In the genomic region with DNA sequence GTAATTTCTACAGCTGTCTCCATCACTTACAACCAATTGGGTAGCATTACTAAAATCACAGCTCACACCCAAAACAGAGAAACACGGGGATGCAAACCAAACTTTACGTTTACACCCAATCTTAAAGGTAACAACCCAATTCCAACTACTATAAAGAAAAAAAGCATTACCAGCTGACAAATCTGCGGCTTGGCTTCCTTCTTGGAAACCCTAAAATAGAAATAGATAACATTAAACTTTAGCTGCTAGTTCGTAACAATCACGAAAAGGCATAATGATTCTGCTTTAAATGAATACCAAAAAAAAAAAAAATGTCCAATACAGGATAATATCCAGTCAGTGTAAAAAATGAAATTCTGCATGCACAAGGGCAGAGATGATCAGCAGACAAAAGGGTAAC, we compare ENCODE assay signal across 9 mouse cellular contexts. TPM values are rescaled to one million over a fixed set of nuclear protein-coding genes. Genes with fewer than 3 reads are reported as not detected.
DNase-seq lines count a peak whose midpoint lies in the region; ATAC-seq and TF ChIP-seq lines count a peak whose summit lies in the region.
"Had no signal": no experiment of that assay in that cellular context is flagged by ENCODE, and none has a peak within 500 bp of the region (broad histone marks: within the 10 kb centered on the region; RNA-seq: fewer than 3 reads in every experiment).

No protein-coding gene starts in this region.

- no peak for DNase-seq in testis, postnatal 10 days (ENCODE audit: low spot score)
- DNase-seq in liver, embryonic 11.5 days (ENCODE audit: low spot score): no peak
- DNase-seq in stomach, postnatal 0 days (ENCODE audit: low spot score): no peak
- no peak for DNase-seq in left cerebral cortex, postnatal 14 days (ENCODE audit: low spot score in 2 of 2)
- no peak for DNase-seq in adrenal gland, adult 8-10 months
- DNase-seq: lung, postnatal 10 days had no signal

- H3K36me3 ChIP-seq in erythroblast, embryonic 14.5 days (ENCODE audit: control insufficient read depth): peaks cover 29% of the 10 kb centered on the region
- H3K36me3 ChIP-seq in testis, adult 2 months (ENCODE audit: control insufficient read depth, insufficient read depth, low read length): peaks cover 5% of the 10 kb centered on the region
- H3K36me3 ChIP-seq in liver, embryonic 11.5 days (ENCODE audit: control insufficient read depth, insufficient read depth, low read length): peaks cover 11% of the 10 kb centered on the region; the same call in 1 of the 2 replicates
- peaks cover 5% of the 10 kb centered on the region; the same call in 1 of the 2 replicates for H3K36me3 ChIP-seq in stomach, postnatal 0 days (ENCODE audit: control insufficient read depth, insufficient read depth, low read length)

- 17% methylated on average over 5 of the region's 5 CpGs for WGBS in liver, embryonic 11.5 days
- whole genome bisulfite sequencing in stomach, postnatal 0 days: 16% methylated on average over 5 of the region's 5 CpGs

- peak overlapping the region; percentile 85 for H3K9ac ChIP-seq in liver, embryonic 11.5 days (ENCODE audit: low read depth, low read length)
- H3K9ac ChIP-seq in stomach, postnatal 0 days (ENCODE audit: low read length): peak overlapping the region; percentile 85

- no peaks in the 10 kb centered on the region for H3K9me3 ChIP-seq in erythroblast, embryonic 14.5 days (ENCODE audit: control insufficient read depth, low read length)
- H3K9me3 ChIP-seq in liver, embryonic 11.5 days (ENCODE audit: control insufficient read depth, low read length): no peaks in the 10 kb centered on the region
- H3K9me3 ChIP-seq in stomach, postnatal 0 days (ENCODE audit: control insufficient read depth, low read length): no peaks in the 10 kb centered on the region

- TF ChIP-seq POLR2A in testis, adult 2 months (IDR thresholded peaks at IDR 0.05; ENCODE audit: control insufficient read depth, low read depth, low read length): no peak

- H3K4me2 ChIP-seq in liver, embryonic 11.5 days: peak overlapping the region; percentile 72
- peak overlapping the region; percentile 73 for H3K4me2 ChIP-seq in stomach, postnatal 0 days (replicated peaks; ENCODE audit: low read depth)

- ATAC-seq in erythroblast, adult 5-6 weeks (replicated peaks; ENCODE audit: low FRiP score, poor library complexity, severe bottlenecking): no peak
- ATAC-seq in liver, embryonic 11.5 days (replicated peaks; ENCODE audit: low FRiP score): no peak
- ATAC-seq in stomach, postnatal 0 days (ENCODE audit: low FRiP score, low TSS enrichment): no peak

- peak overlapping the region; percentile 78 for H3K4me3 ChIP-seq in erythroblast, embryonic 14.5 days (replicated peaks)
- peak overlapping the region; percentile 92 for H3K4me3 ChIP-seq in testis, adult 2 months (ENCODE audit: control insufficient read depth, low read depth, low read length)
- peak overlapping the region; percentile 99 for H3K4me3 ChIP-seq in liver, embryonic 11.5 days (ENCODE audit: low read depth, low read length)
- peak overlapping the region; percentile 91 for H3K4me3 ChIP-seq in stomach, postnatal 0 days (ENCODE audit: low read depth, low read length)

- H3K4me1 ChIP-seq in erythroblast, embryonic 14.5 days (ENCODE audit: control insufficient read depth): peaks cover 27% of the 10 kb centered on the region
- H3K4me1 ChIP-seq in testis, adult 2 months (ENCODE audit: control insufficient read depth, insufficient read depth, low read length): no peaks in the 10 kb centered on the region
- H3K4me1 ChIP-seq in liver, embryonic 11.5 days (replicated peaks; ENCODE audit: control insufficient read depth, insufficient read depth, low read length): peaks cover 6% of the 10 kb centered on the region
- 0 out of 2 replicates have a peak, but pooled peaks cover 2% of the 10 kb centered on the region for H3K4me1 ChIP-seq in stomach, postnatal 0 days (replicated peaks; ENCODE audit: control insufficient read depth, insufficient read depth)

- H3K27me3 ChIP-seq in erythroblast, embryonic 14.5 days (ENCODE audit: control insufficient read depth): no peaks in the 10 kb centered on the region
- no peaks in the 10 kb centered on the region for H3K27me3 ChIP-seq in testis, adult 2 months (ENCODE audit: control insufficient read depth, insufficient read depth, low read length)
- no peaks in the 10 kb centered on the region for H3K27me3 ChIP-seq in liver, embryonic 11.5 days (replicated peaks; ENCODE audit: control insufficient read depth, insufficient read depth, low read length)
- H3K27me3 ChIP-seq in stomach, postnatal 0 days (ENCODE audit: control insufficient read depth, insufficient read depth, low read length): no peaks in the 10 kb centered on the region

- no peak for TF ChIP-seq CTCF in testis, adult 2 months (IDR thresholded peaks at IDR 0.05; ENCODE audit: control insufficient read depth, insufficient read depth, insufficient replicate concordance, low read depth, low read length)
- TF ChIP-seq CTCF in stomach, postnatal 0 days (IDR thresholded peaks at IDR 0.05; ENCODE audit: low read depth): no peak

- H3K27ac ChIP-seq in testis, adult 2 months (ENCODE audit: control insufficient read depth, insufficient read depth, low read depth, low read length): no peak overlapping the region
- H3K27ac ChIP-seq in liver, embryonic 11.5 days (ENCODE audit: low read depth, low read length): no peak overlapping the region; the same call in 1 of the 2 replicates
- H3K27ac ChIP-seq in stomach, postnatal 0 days (replicated peaks): no peak overlapping the region

- TF ChIP-seq EP300 in stomach, postnatal 0 days (optimal IDR thresholded peaks at IDR 0.05): no peak

- intact Hi-C loops in left cerebral cortex, postnatal 14 days (cut with DNase I): loop anchor here (10.0 kb wide), 2 partner anchors 225 to 275 kb away; partner anchors contain the start of gene Sertad4

RNA-seq across cellular contexts. Expression of gene Diexf, which starts 0.8 kb away (rescaled TPM):
- polyA plus RNA-seq in erythroblast, embryonic 14.5 days (2012): 0.07 and 0.21 TPM in 2 replicates
- total RNA-seq in erythroblast, adult 5-6 weeks (2015; ENCODE audit: low replicate concordance): 1.9 and 12.7 TPM in 2 replicates
- 2.7 and 2.8 TPM in 2 replicates for total RNA-seq in erythroblast, adult 5-6 weeks (2017; ENCODE audit: low replicate concordance)
- 9.2 and 9.5 TPM in 2 replicates for polyA plus RNA-seq in testis, adult 2 months (2012; rRNA removed)
- polyA plus RNA-seq in liver, embryonic 11.5 days (2014; fragmentation: Nextera tagmentation; extraction: Ambion mirVana): 9.3 and 10.7 TPM in 2 replicates
- 2.1 and 2.4 TPM in 2 replicates for polyA plus RNA-seq in stomach, postnatal 0 days (2015; fragmentation: Nextera tagmentation; extraction: Ambion mirVana)
- total RNA-seq in left cerebral cortex, postnatal 14 days (2021): 10 to 100 TPM; 19.5 to 22.3 TPM
- 10 to 100 TPM; 16.7 to 24.1 (median 20.8) TPM for total RNA-seq in adrenal gland, adult 8-10 months (2022)

RNA-seq across cellular contexts. Expression of gene Irf6, which starts 23.6 kb away (rescaled TPM):
- polyA plus RNA-seq in erythroblast, embryonic 14.5 days (2012): not detected in 2 replicates
- total RNA-seq in erythroblast, adult 5-6 weeks (2015; ENCODE audit: low replicate concordance): not detected in 2 replicates
- total RNA-seq in erythroblast, adult 5-6 weeks (2017; ENCODE audit: low replicate concordance): 0.42 TPM in 1 of 2 replicates, not detected in the other
- 17.5 and 23.5 TPM in 2 replicates for polyA plus RNA-seq in testis, adult 2 months (2012; rRNA removed)
- polyA plus RNA-seq in liver, embryonic 11.5 days (2014; fragmentation: Nextera tagmentation; extraction: Ambion mirVana): 4.1 and 5.2 TPM in 2 replicates
- 40.7 and 45.0 TPM in 2 replicates for polyA plus RNA-seq in stomach, postnatal 0 days (2015; fragmentation: Nextera tagmentation; extraction: Ambion mirVana)
- 1 to 10 TPM; 2.4 TPM for total RNA-seq in left cerebral cortex, postnatal 14 days (2021)
- total RNA-seq in adrenal gland, adult 8-10 months (2022): under 1 TPM; 0.15 to 0.49 (median 0.26) TPM

RNA-seq across cellular contexts. Expression of gene A130010J15Rik, which starts 38.5 kb away (rescaled TPM):
- polyA plus RNA-seq in erythroblast, embryonic 14.5 days (2012): not detected in 2 replicates
- 2.9 and 5.0 TPM in 2 replicates for total RNA-seq in erythroblast, adult 5-6 weeks (2015; ENCODE audit: low replicate concordance)
- 1.3 and 1.4 TPM in 2 replicates for total RNA-seq in erythroblast, adult 5-6 weeks (2017; ENCODE audit: low replicate concordance)
- 11.2 and 13.0 TPM in 2 replicates for polyA plus RNA-seq in testis, adult 2 months (2012; rRNA removed)
- polyA plus RNA-seq in liver, embryonic 11.5 days (2014; fragmentation: Nextera tagmentation; extraction: Ambion mirVana): 11.1 and 12.8 TPM in 2 replicates
- 11.4 and 11.7 TPM in 2 replicates for polyA plus RNA-seq in stomach, postnatal 0 days (2015; fragmentation: Nextera tagmentation; extraction: Ambion mirVana)
- 1 to 10 TPM; 3.4 to 3.7 TPM for total RNA-seq in left cerebral cortex, postnatal 14 days (2021)
- 1 to 10 TPM; 2.2 to 3.2 (median 3.0) TPM for total RNA-seq in adrenal gland, adult 8-10 months (2022)

Comparison
In these comparisons a context has a peak if more than half of its experiments do, and no peak if none do; other contexts are left out.
1. RNA of gene A130010J15Rik, which starts 38.5 kb away (polyA plus RNA-seq): 11.4 to 11.7 TPM in stomach, postnatal 0 days, 11.2 to 13.0 TPM in testis, adult 2 months and 11.1 to 12.8 TPM in liver, embryonic 11.5 days; not detected in erythroblast, embryonic 14.5 days; every median in the first group is over 10 times any median in the second.
2. Peak in every context shown above with its lines, with median percentiles within 50 percentile points of each other: H3K4me3 ChIP-seq.